Mouse (Mus musculus) midbrain, postnatal 0 days (tissue): ENCODE measurements around the gene Cdc42bpb. TPM values are rescaled to one million over a fixed set of nuclear protein-coding genes. Genes with fewer than 3 reads are reported as not detected.

Experiments used
- ATAC-seq: fragments of 200-750 bp; cut with Nextera tagmentation; 2 replicates; pipeline ENCODE4 v1.8.0; 2017; ENCODE audit warnings: moderate number of reproducible peaks, mild to moderate bottlenecking, moderate TSS enrichment, moderate library complexity; ENCODE audit not compliant: low FRiP score
- DNase-seq: peaks from one replicate; pipeline ENCODE4 v3.0.0-alpha.2; 2015; ENCODE audit warnings: low spot score
- H3K27ac ChIP-seq: fragments of 300-500 bp; sonication (generic); 2 replicates; pipeline ENCODE4 v1.5.1; 2014; ENCODE audit warnings: low read depth, mild to moderate bottlenecking, low read length, mixed read lengths
- H3K27me3 ChIP-seq: fragments of 300-500 bp; sonication (generic); 2 replicates; pipeline ENCODE4 v1.6.1; 2014; ENCODE audit warnings: low read length, control low read depth, mixed read lengths; ENCODE audit not compliant: insufficient read depth
- H3K36me3 ChIP-seq: fragments of 300-500 bp; sonication (generic); 2 replicates; pipeline ENCODE4 v1.6.1; 2014; ENCODE audit warnings: low read length, control low read depth, mixed read lengths; ENCODE audit not compliant: insufficient read depth
- H3K4me1 ChIP-seq: fragments of 300-500 bp; sonication (generic); 2 replicates; pipeline ENCODE4 v1.6.1; 2014; ENCODE audit warnings: mild to moderate bottlenecking, control low read depth, antibody characterized with exemption, low read length, mixed read lengths; ENCODE audit not compliant: insufficient read depth
- H3K4me2 ChIP-seq: fragments of 300-500 bp; sonication (generic); 2 replicates; pipeline ENCODE4 v1.6.1; 2014; ENCODE audit warnings: low read depth, mild to moderate bottlenecking, low read length, mixed read lengths; ENCODE audit not compliant: poor library complexity, severe bottlenecking
- H3K4me3 ChIP-seq: fragments of 300-500 bp; sonication (generic); 2 replicates; pipeline ENCODE4 v1.5.1; 2014; ENCODE audit warnings: low read depth, mild to moderate bottlenecking, low read length, moderate library complexity
- H3K9ac ChIP-seq: fragments of 300-500 bp; sonication (generic); replicated peaks from 2 replicates; pipeline ENCODE4 v1.6.1; 2014; ENCODE audit warnings: mild to moderate bottlenecking, low read length, moderate library complexity, mixed read lengths; ENCODE audit not compliant: poor library complexity, severe bottlenecking
- H3K9me3 ChIP-seq: fragments of 300-500 bp; sonication (generic); 2 replicates; pipeline ENCODE4 v1.6.1; 2016; ENCODE audit warnings: low read length, control low read depth
- CTCF ChIP-seq: IDR thresholded peaks from 2 replicates; pipeline ENCODE4 v1.5.1; 2016; ENCODE audit warnings: antibody characterized with exemption, mild to moderate bottlenecking
- WGBS: fragments of 180-500 bp; shearing (Covaris S2); extraction: QIAGEN DNeasy Blood & Tissue Kit; methylation state at CpG from one replicate; pipeline ENCODE4 v1.1.7; 2014; 5-methylcytosine and 5-hydroxymethylcytosine counted together
- polyA plus RNA-seq: library from polyadenylated mRNA; unstranded; fragments of >200 nt; fragmentation: Nextera tagmentation; extraction: Ambion mirVana; gene quantifications from 2 replicates; pipeline ENCODE4 v1.2.1, GENCODE M21; 2015
- total RNA-seq: library from RNA; depleted of rRNA; stranded (reverse); fragments of >200 nt; gene quantifications from 2 replicates; pipeline ENCODE4 v1.2.3, GENCODE M21; 2014

Gene Cdc42bpb
- total and polyA plus RNA-seq, 2 experiments from 2014 or later, result 35.4 to 259 TPM

DNA sequence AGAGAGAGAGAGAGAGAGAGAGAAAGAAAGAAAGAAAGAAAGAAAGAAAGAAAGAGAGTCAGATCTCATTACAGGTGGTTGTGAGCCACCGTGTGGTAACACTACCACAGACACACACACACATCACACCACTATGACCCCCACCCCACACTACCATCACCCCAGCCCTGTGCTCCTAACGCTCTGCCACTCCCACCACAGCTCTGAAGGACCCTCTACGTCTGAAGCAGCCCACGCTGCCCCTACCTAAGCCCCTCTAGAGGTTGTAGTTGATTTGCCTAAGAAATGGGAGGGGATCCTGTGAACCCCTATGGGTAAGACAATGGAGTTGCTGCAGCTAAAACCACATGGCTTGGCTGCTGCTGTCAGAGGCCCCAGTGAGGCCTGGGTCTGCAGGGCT is 93.9 kb downstream of the Cdc42bpb start:
- no peak overlapping the region for H3K4me3 ChIP-seq
- no peaks in the 10 kb centered on the region for H3K27me3 ChIP-seq
- TF ChIP-seq CTCF, result no peak
- H3K4me1 ChIP-seq, result no peaks in the 10 kb centered on the region
- 77% methylated on average over 4 of the region's 4 CpGs for WGBS
- no peak overlapping the region for H3K9ac ChIP-seq
- H3K27ac ChIP-seq, result no peak overlapping the region
- no peaks in the 10 kb centered on the region for H3K36me3 ChIP-seq
- no peaks in the 10 kb centered on the region; the same call in 1 of the 2 replicates for H3K9me3 ChIP-seq
- no peak for ATAC-seq
- no peak for DNase-seq
- H3K4me2 ChIP-seq, result no peak overlapping the region

- 57% methylated on average over 6 of the region's 6 CpGs for WGBS
- Histone ChIP-seq H3K4me3 (no peak overlapping the region), H3K36me3 (peaks cover 3% of the 10 kb centered on the region; the same call in 1 of the 2 replicates), H3K4me1 (peaks cover 9% of the 10 kb centered on the region; the same call in 1 of the 2 replicates), H3K4me2 (peak overlapping the region; percentile 76; the same call in 1 of the 2 replicates), H3K9me3 (no peaks in the 10 kb centered on the region; the same call in 1 of the 2 replicates), H3K9ac (no peak overlapping the region), H3K27ac (no peak overlapping the region), H3K27me3 (peaks cover 46% of the 10 kb centered on the region)
- no peak for DNase-seq
- ATAC-seq, result no peak
- no peak for TF ChIP-seq CTCF
These were observed 101.1 kb downstream of the Cdc42bpb start for GRCm38 (mm10) chr12:111276371-111276770.

- peaks cover 57% of the 10 kb centered on the region for H3K27me3 ChIP-seq
- peak overlapping the region; percentile 68 for H3K9ac ChIP-seq
- H3K4me2 ChIP-seq, result peak overlapping the region; percentile 76
- H3K9me3 ChIP-seq, result no peaks in the 10 kb centered on the region; the same call in 1 of the 2 replicates
- DNase-seq (no peak), ATAC-seq (peak; percentile 39; the same call in 1 of the 2 replicates)
- WGBS, result 3% methylated on average over 56 of the region's 58 CpGs
- H3K27ac ChIP-seq, result no peak overlapping the region
- H3K4me3 ChIP-seq, result peak overlapping the region; percentile 51
- H3K4me1 ChIP-seq, result peaks cover 9% of the 10 kb centered on the region; the same call in 1 of the 2 replicates
- H3K36me3 ChIP-seq, result peaks cover 3% of the 10 kb centered on the region; the same call in 1 of the 2 replicates
- TF ChIP-seq CTCF, result no peak
These were observed 102.2 kb downstream of the Cdc42bpb start for GRCm38 (mm10) chr12:111275150-111275841.

DNA sequence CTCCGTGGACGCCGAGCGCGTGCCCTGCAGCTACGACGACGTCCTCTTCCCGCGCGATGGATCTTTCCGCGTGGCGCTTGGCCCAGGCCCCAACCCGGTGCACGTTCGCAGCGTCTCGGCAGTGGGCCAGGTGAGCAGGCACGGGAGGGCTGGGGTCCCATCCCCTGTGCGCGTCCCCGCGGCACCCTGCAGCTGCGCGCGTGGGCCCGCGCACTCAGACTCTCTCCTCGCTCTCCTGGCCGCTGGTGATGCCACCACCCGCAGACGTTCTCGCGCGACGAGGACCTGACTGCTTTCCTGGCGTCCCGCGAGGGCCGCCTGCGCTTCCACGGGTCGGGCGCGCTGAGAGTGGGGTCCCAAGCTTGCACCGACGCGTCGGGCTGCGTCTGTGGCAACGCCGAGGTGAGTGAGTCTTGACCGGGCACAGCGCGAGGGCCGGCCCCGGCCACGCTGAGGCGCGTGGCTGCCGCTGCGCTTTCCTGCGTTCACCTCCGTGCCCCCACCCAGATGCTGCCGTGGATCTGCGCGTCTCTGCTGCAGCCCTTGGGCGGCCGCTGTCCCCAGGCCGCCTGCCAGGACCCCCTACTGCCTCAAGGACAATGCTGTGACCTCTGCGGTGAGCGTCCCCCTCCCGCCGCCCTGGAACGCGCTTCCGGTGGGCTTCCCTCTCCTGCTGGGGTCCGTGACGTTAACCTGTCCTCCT is 102.9 kb downstream of the Cdc42bpb start:
- Histone ChIP-seq H3K4me3 (peak overlapping the region; percentile 51), H3K27me3 (peaks cover 64% of the 10 kb centered on the region), H3K4me1 (peaks cover 9% of the 10 kb centered on the region; the same call in 1 of the 2 replicates), H3K9ac (peak overlapping the region; percentile 68), H3K9me3 (no peaks in the 10 kb centered on the region; the same call in 1 of the 2 replicates), H3K36me3 (peaks cover 3% of the 10 kb centered on the region; the same call in 1 of the 2 replicates), H3K4me2 (peak overlapping the region; percentile 76), H3K27ac (no peak overlapping the region)
- DNase-seq (peak; percentile 45), ATAC-seq (peak; percentile 38; the same call in 1 of the 2 replicates)
- 2% methylated on average over 72 of the region's 80 CpGs for WGBS
- no peak for TF ChIP-seq CTCF

GRCm38 (mm10) chr12:111274006-111274405 is 103.5 kb downstream of the Cdc42bpb start:
- no peak overlapping the region for H3K27ac ChIP-seq
- peaks cover 65% of the 10 kb centered on the region for H3K27me3 ChIP-seq
- peaks cover 3% of the 10 kb centered on the region; the same call in 1 of the 2 replicates for H3K36me3 ChIP-seq
- WGBS, result 3% methylated on average over 28 of the region's 28 CpGs
- peak overlapping the region; percentile 51 for H3K4me3 ChIP-seq
- peaks cover 9% of the 10 kb centered on the region; the same call in 1 of the 2 replicates for H3K4me1 ChIP-seq
- ATAC-seq, result 0 out of 2 replicates have a peak, but pooled peaks have one; percentile 9
- TF ChIP-seq CTCF, result no peak
- H3K9ac ChIP-seq, result peak overlapping the region; percentile 68
- DNase-seq, result no peak
- H3K4me2 ChIP-seq, result peak overlapping the region; percentile 76
- no peaks in the 10 kb centered on the region; the same call in 1 of the 2 replicates for H3K9me3 ChIP-seq
